Mouse (Mus musculus): ENCODE measurements around the gene Dpm2. TPM values are rescaled to one million over a fixed set of nuclear protein-coding genes. Genes with fewer than 3 reads are reported as not detected.

The Dpm2 gene
- polyA plus RNA-seq, 1 experiment from 2014 or later: 122 TPM

DNA sequence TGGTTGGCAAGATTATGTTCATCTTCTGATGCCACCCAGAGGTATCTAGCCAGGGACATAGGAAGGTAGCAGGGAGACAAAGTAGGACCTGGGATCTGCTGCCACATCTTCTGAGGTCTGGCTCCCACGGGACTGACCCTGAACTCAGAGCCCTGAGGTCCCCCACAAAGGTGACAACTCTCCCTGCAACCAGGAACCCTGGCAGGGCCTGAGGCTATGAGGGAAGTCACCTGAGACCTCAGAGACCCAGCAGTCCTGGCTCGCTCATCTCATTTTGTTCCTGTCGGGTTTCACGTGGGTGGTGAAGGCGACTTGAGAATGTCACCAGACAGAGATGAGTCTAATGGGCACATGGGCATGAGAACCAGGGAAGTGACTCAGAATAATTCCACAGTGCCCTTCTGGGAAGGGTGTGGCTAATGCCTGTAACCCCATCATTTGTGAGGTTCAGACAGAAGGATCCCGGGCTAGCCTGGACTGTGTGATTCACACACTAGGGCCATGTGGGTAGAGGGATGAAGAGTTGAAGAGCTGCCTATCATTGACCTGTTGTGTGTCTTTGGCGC lies 14.6 kb downstream of the Dpm2 start:
- H3K36me3 ChIP-seq (ENCODE audit: control insufficient read depth, insufficient read depth, low read length): no peaks in the 10 kb centered on the region; the same call in 1 of the 2 replicates
- 82% methylated on average over 7 of the region's 7 CpGs for WGBS
- H3K9me3 ChIP-seq (ENCODE audit: control insufficient read depth, low read depth, low read length): no peaks in the 10 kb centered on the region
- ATAC-seq (ENCODE audit: insufficient number of reproducible peaks, insufficient read depth, low FRiP score, low read depth): no peak
- no peak overlapping the region for H3K4me3 ChIP-seq (ENCODE audit: low read depth, low read length)
- H3K4me2 ChIP-seq (replicated peaks; ENCODE audit: low read depth, low read length): no peak overlapping the region
- no peak overlapping the region for H3K9ac ChIP-seq (replicated peaks; ENCODE audit: low read depth, low read length)
- H3K27me3 ChIP-seq (ENCODE audit: control insufficient read depth, insufficient read depth, low read length): no peaks in the 10 kb centered on the region
- H3K27ac ChIP-seq (ENCODE audit: low read length): no peak overlapping the region
- H3K4me1 ChIP-seq (ENCODE audit: control insufficient read depth, insufficient read depth, low read length): peaks cover 16% of the 10 kb centered on the region; the same call in 1 of the 2 replicates

DNA sequence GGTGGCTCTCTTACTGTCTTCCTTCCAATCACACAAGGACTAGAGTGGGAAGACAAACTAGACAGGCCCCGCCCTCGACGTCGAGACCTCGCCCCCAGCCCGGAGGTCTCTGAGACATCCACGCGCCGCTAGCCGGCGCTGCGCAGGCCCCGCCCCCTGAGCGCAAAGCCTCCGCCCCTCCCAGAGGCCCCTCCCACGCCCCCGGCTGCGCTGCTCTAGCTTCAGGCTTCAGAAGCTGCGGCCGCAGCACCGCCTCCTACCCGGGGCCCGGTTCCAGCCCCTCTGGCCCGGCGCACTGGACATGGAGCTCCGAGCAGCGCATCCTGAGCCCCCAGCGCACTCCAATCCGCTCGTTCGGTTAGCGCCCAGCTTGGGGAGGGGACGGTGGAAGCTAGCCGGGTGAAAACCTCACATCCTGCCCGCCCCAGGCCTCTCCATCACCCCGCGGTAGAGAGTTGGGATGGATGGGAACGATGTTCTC lies 16.3 kb downstream of the Dpm2 start, which contains the start of gene St6galnac4:
Gene St6galnac4, plus strand, starts transcription at position 225 of the 481 bp plus-strand sequence.
- Histone ChIP-seq H3K4me3 (ENCODE audit: low read depth, low read length) (peak within 1 kb of the TSS; percentile 46), H3K27me3 (ENCODE audit: control insufficient read depth, insufficient read depth, low read length) (no peaks in the 10 kb centered on the region), H3K27ac (ENCODE audit: low read length) (peak within 1 kb of the TSS; percentile 64), H3K36me3 (ENCODE audit: control insufficient read depth, insufficient read depth, low read length) (no peaks in the 10 kb centered on the region; the same call in 1 of the 2 replicates), H3K9me3 (ENCODE audit: control insufficient read depth, low read depth, low read length) (no peaks in the 10 kb centered on the region), H3K4me2 (replicated peaks; ENCODE audit: low read depth, low read length) (peak within 1 kb of the TSS; percentile 72), H3K4me1 (ENCODE audit: control insufficient read depth, insufficient read depth, low read length) (peaks cover 16% of the 10 kb centered on the region; the same call in 1 of the 2 replicates), H3K9ac (replicated peaks; ENCODE audit: low read depth, low read length) (peak within 1 kb of the TSS; percentile 40)
- ATAC-seq (ENCODE audit: insufficient number of reproducible peaks, insufficient read depth, low FRiP score, low read depth): peak; percentile 90
- WGBS: under 1% methylated on average over 38 of the region's 38 CpGs

DNA sequence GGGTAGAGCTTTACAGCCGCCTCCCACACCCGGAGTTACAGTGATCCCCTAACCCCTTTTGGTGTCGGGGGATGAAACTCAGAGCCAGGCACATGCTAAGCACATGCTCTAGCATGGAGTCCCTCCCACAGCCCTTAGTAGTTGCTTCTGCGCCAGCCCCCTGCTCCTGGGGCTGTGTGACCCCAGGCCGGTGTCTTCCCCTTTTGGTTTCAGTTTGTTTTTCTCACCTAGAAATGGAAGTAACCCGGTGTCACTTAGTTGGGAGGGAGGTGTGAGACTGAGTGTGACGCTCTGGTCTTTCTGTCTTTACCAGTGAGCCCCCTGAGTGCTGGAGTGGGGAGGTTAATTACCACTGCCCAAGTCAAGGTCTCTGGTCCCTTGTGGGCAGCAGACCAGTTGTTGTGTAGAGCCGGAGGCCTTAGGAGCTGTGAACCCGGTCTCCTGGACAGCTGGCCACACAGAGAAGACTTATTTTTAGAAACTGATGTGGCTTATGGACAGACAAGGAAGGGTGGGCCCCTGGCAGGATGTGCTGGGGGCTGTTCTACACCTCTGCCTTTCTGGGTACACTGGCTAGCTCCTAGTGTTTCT lies 17.2 kb downstream of the Dpm2 start:
- no peaks in the 10 kb centered on the region; the same call in 1 of the 2 replicates for H3K36me3 ChIP-seq (ENCODE audit: control insufficient read depth, insufficient read depth, low read length)
- peak overlapping the region; percentile 40 for H3K9ac ChIP-seq (replicated peaks; ENCODE audit: low read depth, low read length)
- no peak overlapping the region; the same call in 1 of the 2 replicates for H3K27ac ChIP-seq (ENCODE audit: low read length)
- H3K4me1 ChIP-seq (ENCODE audit: control insufficient read depth, insufficient read depth, low read length): peaks cover 16% of the 10 kb centered on the region; the same call in 1 of the 2 replicates
- ATAC-seq (ENCODE audit: insufficient number of reproducible peaks, insufficient read depth, low FRiP score, low read depth): no peak
- WGBS: 27% methylated on average over 9 of the region's 9 CpGs
- no peaks in the 10 kb centered on the region for H3K9me3 ChIP-seq (ENCODE audit: control insufficient read depth, low read depth, low read length)
- H3K4me2 ChIP-seq (replicated peaks; ENCODE audit: low read depth, low read length): peak overlapping the region; percentile 72
- peak overlapping the region; percentile 46 for H3K4me3 ChIP-seq (ENCODE audit: low read depth, low read length)
- H3K27me3 ChIP-seq (ENCODE audit: control insufficient read depth, insufficient read depth, low read length): no peaks in the 10 kb centered on the region

DNA sequence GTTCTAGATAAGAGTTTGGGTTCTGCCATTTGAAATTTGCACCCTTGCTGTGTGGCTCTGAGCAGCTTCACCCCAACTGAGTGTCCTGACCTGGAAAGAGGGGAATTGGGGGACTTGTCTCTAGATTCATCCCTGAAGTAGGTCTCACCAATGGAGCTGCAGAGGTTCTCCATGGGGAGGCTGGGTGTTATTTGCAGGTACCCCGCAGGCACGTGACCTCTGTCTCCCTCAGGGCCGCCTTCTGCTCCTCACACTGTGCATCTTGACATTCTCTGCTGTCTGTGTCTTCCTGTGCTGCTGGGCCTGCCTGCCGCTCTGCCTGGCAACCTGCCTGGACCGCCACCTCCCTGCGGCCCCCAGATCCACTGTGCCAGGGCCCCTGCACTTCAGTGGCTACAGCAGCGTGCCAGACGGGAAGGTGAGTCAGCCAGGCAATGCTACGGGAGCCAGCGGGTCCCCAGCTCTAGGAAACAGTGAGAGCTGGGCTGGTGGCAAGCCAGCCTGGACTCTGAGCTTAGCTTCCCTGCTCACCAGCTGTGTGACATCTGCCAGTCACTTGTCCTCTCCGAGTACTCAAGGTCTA lies 18.6 kb downstream of the Dpm2 start:
- H3K9me3 ChIP-seq (ENCODE audit: control insufficient read depth, low read depth, low read length): no peaks in the 10 kb centered on the region
- no peak overlapping the region for H3K27ac ChIP-seq (ENCODE audit: low read length)
- no peak for ATAC-seq (ENCODE audit: insufficient number of reproducible peaks, insufficient read depth, low FRiP score, low read depth)
- no peaks in the 10 kb centered on the region for H3K27me3 ChIP-seq (ENCODE audit: control insufficient read depth, insufficient read depth, low read length)
- no peak overlapping the region for H3K9ac ChIP-seq (replicated peaks; ENCODE audit: low read depth, low read length)
- peaks cover 16% of the 10 kb centered on the region; the same call in 1 of the 2 replicates for H3K4me1 ChIP-seq (ENCODE audit: control insufficient read depth, insufficient read depth, low read length)
- 78% methylated on average over 11 of the region's 11 CpGs for WGBS
- no peak overlapping the region for H3K4me3 ChIP-seq (ENCODE audit: low read depth, low read length)
- H3K36me3 ChIP-seq (ENCODE audit: control insufficient read depth, insufficient read depth, low read length): peaks cover 3% of the 10 kb centered on the region; the same call in 1 of the 2 replicates
- H3K4me2 ChIP-seq (replicated peaks; ENCODE audit: low read depth, low read length): no peak overlapping the region

DNA sequence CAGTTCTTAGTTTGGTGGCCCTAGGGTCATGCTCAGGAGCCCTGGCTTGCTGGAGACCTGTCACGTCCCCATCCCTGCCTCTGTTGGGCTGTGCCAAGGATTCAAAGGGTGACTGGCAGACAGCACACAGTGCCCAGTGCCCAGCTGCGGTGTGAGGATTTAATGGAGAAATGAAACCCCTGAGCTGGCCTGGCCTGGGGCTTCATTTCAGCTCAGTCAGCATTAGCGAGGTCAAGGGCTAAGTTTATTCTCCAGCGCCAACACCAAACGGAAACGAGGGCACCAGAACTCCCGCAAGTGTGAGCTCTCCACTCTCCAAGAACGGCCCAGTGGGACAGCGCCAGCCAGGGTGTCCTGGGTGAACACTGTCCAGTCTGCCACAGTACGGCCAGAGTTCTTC lies 19.6 kb downstream of the Dpm2 start:
- 63% methylated on average over 10 of the region's 10 CpGs for WGBS
- Histone ChIP-seq H3K9ac (replicated peaks; ENCODE audit: low read depth, low read length) (no peak overlapping the region), H3K27me3 (ENCODE audit: control insufficient read depth, insufficient read depth, low read length) (no peaks in the 10 kb centered on the region), H3K4me2 (replicated peaks; ENCODE audit: low read depth, low read length) (no peak overlapping the region), H3K36me3 (ENCODE audit: control insufficient read depth, insufficient read depth, low read length) (peaks cover 3% of the 10 kb centered on the region; the same call in 1 of the 2 replicates), H3K9me3 (ENCODE audit: control insufficient read depth, low read depth, low read length) (no peaks in the 10 kb centered on the region), H3K27ac (ENCODE audit: low read length) (no peak overlapping the region), H3K4me3 (ENCODE audit: low read depth, low read length) (no peak overlapping the region), H3K4me1 (ENCODE audit: control insufficient read depth, insufficient read depth, low read length) (peaks cover 16% of the 10 kb centered on the region; the same call in 1 of the 2 replicates)
- ATAC-seq (ENCODE audit: insufficient number of reproducible peaks, insufficient read depth, low FRiP score, low read depth): no peak

DNA sequence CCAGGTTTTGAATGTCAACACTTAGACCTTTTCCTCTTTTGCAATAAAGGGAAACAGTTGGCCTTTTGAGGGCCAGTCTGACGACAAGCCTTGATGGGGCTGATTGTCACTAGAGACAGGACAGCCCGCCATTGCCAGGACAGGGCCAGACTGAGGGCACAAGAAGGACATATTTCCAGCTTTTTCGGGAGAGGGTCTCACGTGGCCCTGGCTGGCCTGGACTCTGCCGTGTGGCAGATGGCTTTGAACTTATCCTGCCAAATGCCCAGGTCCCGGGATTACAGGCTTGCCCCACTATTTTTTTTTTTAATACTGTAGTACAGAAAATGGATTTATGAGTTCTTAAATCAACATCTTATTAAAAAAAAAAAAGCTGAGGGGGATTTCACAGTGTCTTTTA lies 20.6 kb downstream of the Dpm2 start:
- ATAC-seq (ENCODE audit: insufficient number of reproducible peaks, insufficient read depth, low FRiP score, low read depth): no peak
- Histone ChIP-seq H3K4me1 (ENCODE audit: control insufficient read depth, insufficient read depth, low read length) (peaks cover 16% of the 10 kb centered on the region; the same call in 1 of the 2 replicates), H3K9ac (replicated peaks; ENCODE audit: low read depth, low read length) (no peak overlapping the region), H3K27ac (ENCODE audit: low read length) (no peak overlapping the region), H3K36me3 (ENCODE audit: control insufficient read depth, insufficient read depth, low read length) (peaks cover 3% of the 10 kb centered on the region; the same call in 1 of the 2 replicates), H3K9me3 (ENCODE audit: control insufficient read depth, low read depth, low read length) (no peaks in the 10 kb centered on the region), H3K4me2 (replicated peaks; ENCODE audit: low read depth, low read length) (no peak overlapping the region), H3K4me3 (ENCODE audit: low read depth, low read length) (no peak overlapping the region), H3K27me3 (ENCODE audit: control insufficient read depth, insufficient read depth, low read length) (no peaks in the 10 kb centered on the region)
- 68% methylated on average over 6 of the region's 6 CpGs for WGBS

DNA sequence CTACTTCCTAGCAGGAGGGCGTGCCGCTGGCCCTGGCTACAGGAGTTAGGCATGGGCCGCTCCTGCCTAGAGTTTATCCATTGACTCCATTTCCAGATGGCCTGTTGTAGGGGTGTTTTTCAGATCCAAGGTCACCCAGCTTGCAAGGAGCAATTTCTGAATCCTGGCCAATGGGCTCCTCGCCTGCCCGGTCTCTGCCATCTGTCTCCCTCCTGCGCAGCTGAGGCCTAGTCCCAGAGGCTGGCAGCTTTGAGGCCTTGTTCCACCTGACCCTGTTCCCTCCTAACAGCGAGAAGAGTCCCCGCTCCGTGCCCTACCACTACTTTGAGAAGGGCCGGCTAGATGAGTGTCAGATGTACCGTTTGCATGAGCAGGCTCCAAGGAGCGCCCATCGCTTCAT lies 26.1 kb downstream of the Dpm2 start:
- no peak overlapping the region for H3K27ac ChIP-seq (ENCODE audit: low read length)
- H3K4me1 ChIP-seq (ENCODE audit: control insufficient read depth, insufficient read depth, low read length): no peaks in the 10 kb centered on the region
- H3K4me2 ChIP-seq (replicated peaks; ENCODE audit: low read depth, low read length): no peak overlapping the region
- WGBS: 87% methylated on average over 13 of the region's 13 CpGs
- H3K36me3 ChIP-seq (ENCODE audit: control insufficient read depth, insufficient read depth, low read length): peaks cover 11% of the 10 kb centered on the region; the same call in 1 of the 2 replicates
- no peak for ATAC-seq (ENCODE audit: insufficient number of reproducible peaks, insufficient read depth, low FRiP score, low read depth)
- H3K9ac ChIP-seq (replicated peaks; ENCODE audit: low read depth, low read length): no peak overlapping the region
- no peaks in the 10 kb centered on the region for H3K27me3 ChIP-seq (ENCODE audit: control insufficient read depth, insufficient read depth, low read length)
- no peaks in the 10 kb centered on the region for H3K9me3 ChIP-seq (ENCODE audit: control insufficient read depth, low read depth, low read length)
- no peak overlapping the region for H3K4me3 ChIP-seq (ENCODE audit: low read depth, low read length)

DNA sequence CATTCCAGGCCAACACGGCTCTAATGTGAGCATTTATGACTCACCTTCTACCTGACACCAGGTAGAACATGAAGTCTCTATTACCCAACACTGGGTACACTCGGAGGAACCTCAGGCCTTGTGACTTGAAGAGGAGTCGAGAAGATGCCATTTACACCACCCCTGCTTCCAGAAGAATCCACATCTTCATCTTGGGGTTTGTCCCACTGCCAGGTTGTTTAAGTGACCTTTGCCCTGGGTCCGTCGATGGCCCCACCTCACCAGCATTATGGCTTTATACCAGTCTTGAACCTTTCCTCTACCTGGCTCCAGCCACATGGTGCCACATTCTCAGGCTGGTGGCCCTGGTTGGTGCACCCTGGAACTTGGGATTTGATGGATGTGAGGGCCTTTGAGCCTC lies 26.6 kb downstream of the Dpm2 start:
- no peak overlapping the region for H3K9ac ChIP-seq (replicated peaks; ENCODE audit: low read depth, low read length)
- H3K4me3 ChIP-seq (ENCODE audit: low read depth, low read length): no peak overlapping the region
- no peaks in the 10 kb centered on the region for H3K9me3 ChIP-seq (ENCODE audit: control insufficient read depth, low read depth, low read length)
- no peaks in the 10 kb centered on the region for H3K4me1 ChIP-seq (ENCODE audit: control insufficient read depth, insufficient read depth, low read length)
- WGBS: 86% methylated on average over 5 of the region's 5 CpGs
- no peak overlapping the region for H3K4me2 ChIP-seq (replicated peaks; ENCODE audit: low read depth, low read length)
- H3K27ac ChIP-seq (ENCODE audit: low read length): no peak overlapping the region
- H3K36me3 ChIP-seq (ENCODE audit: control insufficient read depth, insufficient read depth, low read length): peaks cover 11% of the 10 kb centered on the region; the same call in 1 of the 2 replicates
- no peak for ATAC-seq (ENCODE audit: insufficient number of reproducible peaks, insufficient read depth, low FRiP score, low read depth)
- H3K27me3 ChIP-seq (ENCODE audit: control insufficient read depth, insufficient read depth, low read length): no peaks in the 10 kb centered on the region

Measured in stomach, embryonic 14.5 days (tissue).